Comparison of ENCODE assay signal across 26 mouse cellular contexts in the genomic region with DNA sequence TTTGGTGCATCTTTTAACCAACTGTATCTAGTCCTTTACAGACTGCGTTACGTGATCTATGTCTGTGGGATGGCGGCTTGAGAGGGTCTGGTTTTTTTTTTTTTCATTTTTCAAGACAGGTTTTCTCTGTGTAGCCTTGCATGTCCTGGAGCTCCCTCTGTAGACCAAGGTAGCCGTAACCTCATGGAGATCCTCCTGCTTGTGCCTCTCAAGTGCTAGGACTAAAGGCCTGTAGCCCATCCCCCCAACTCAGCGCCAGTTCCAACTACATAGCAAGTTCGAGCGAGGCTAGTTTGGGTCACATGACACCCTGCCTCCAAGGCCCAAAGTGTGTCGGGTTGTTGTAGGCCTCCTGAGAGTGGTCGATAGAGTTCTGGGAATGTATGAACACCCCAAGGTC. TPM values are rescaled to one million over a fixed set of nuclear protein-coding genes. Genes with fewer than 3 reads are reported as not detected.
"Had no signal": no experiment of that assay in that cellular context is flagged by ENCODE, and none has a peak within 500 bp of the region (broad histone marks: within the 10 kb centered on the region; RNA-seq: fewer than 3 reads in every experiment).

No protein-coding gene starts in this region.

- H3K9me3 ChIP-seq: heart, embryonic 10.5 days; heart, embryonic 12.5 days; hindbrain, embryonic 10.5 days; hindbrain, embryonic 12.5 days; intestine, embryonic 15.5 days; limb, embryonic 13.5 days; limb, embryonic 15.5 days had no signal

- H3K4me1 ChIP-seq: heart, embryonic 10.5 days; hindbrain, embryonic 10.5 days; hindbrain, embryonic 12.5 days; intestine, embryonic 15.5 days; limb, embryonic 13.5 days; limb, embryonic 15.5 days had no signal

- H3K27ac ChIP-seq: gastrocnemius, adult 2 months; heart, embryonic 10.5 days; hindbrain, embryonic 10.5 days; hindbrain, embryonic 12.5 days; hindbrain, embryonic 14.5 days; intestine, embryonic 15.5 days; kidney, postnatal 0 days; limb, embryonic 13.5 days; limb, embryonic 15.5 days had no signal

- H3K4me3 ChIP-seq: gastrocnemius, adult 2 months; heart, embryonic 10.5 days; heart, embryonic 12.5 days; hindbrain, embryonic 10.5 days; hindbrain, embryonic 12.5 days; intestine, embryonic 15.5 days; limb, embryonic 13.5 days; limb, embryonic 15.5 days had no signal

- DNase-seq: gastrocnemius, adult 2 months; gastrocnemius, postnatal 10 days; gastrocnemius, postnatal 25 days; heart, adult 18-20 months; heart, postnatal 10 days; heart, postnatal 4 days; kidney, adult 18-20 months; kidney, adult 8-10 months; kidney, postnatal 14 days; kidney, postnatal 36 days; layer of hippocampus, adult 9-11 months; layer of hippocampus, postnatal 36 days; left cerebral cortex, postnatal 4 days had no signal

- H3K9ac ChIP-seq: heart, embryonic 12.5 days; hindbrain, embryonic 12.5 days; hindbrain, embryonic 14.5 days; intestine, embryonic 15.5 days; limb, embryonic 13.5 days; limb, embryonic 15.5 days had no signal

- H3K27me3 ChIP-seq: heart, embryonic 12.5 days; hindbrain, embryonic 12.5 days; intestine, embryonic 15.5 days; limb, embryonic 13.5 days; limb, embryonic 15.5 days had no signal

- ATAC-seq: hindbrain, embryonic 16.5 days; inflammation-experienced regulatory T-cells, adult 6 months; intestine, embryonic 15.5 days; intestine, postnatal 0 days had no signal

- H3K4me2 ChIP-seq: heart, embryonic 12.5 days; hindbrain, embryonic 12.5 days; hindbrain, embryonic 14.5 days; intestine, embryonic 15.5 days; limb, embryonic 13.5 days; limb, embryonic 15.5 days had no signal

RNA-seq across cellular contexts. Expression of gene Gm9918, which starts 38.4 kb away (rescaled TPM):
- polyA plus RNA-seq: heart, embryonic 12.5 days; hindbrain, embryonic 14.5 days; inflammation-experienced regulatory T-cells, adult 6 months; intestine, postnatal 0 days; large intestine, adult 2 months had no signal
